Mouse (Mus musculus) left cerebral cortex, adult 11 months (tissue): ENCODE data around the gene Mier3.
"Not testable (repeated sequence)": the region's sequence is repeated elsewhere in the genome, so short reads cannot be mapped to it uniquely, and the experiment has no call there.

Experiments
- DNase-seq: peaks from one replicate; pipeline ENCODE4 v3.0.0; 2022; ENCODE audit warnings: low spot score

Mier3 gene

GRCm38 (mm10) chr13:111703396-111703795 lies 22.6 kb downstream of the Mier3 start:
- DNase-seq: no peak

DNA sequence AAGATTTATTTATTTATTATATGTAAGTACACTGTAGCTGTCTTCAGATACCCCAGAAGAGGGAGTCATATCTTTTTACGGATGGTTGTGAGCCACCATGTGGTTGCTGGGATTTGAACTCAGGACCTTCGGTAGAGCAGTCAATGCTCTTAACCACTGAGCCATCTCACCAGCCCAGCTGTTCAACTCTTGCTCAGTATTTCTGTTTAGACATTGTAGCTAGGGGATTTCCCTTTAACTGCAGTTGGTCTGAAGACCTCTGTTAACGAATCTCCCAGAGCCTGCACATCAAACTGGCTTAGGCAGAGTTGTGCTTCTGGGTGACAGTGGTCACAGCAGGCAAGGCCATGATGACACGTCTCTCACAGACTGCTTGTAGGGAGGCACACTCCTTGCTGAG lies 23.2 kb downstream of the Mier3 start:
- DNase-seq: not testable (repeated sequence)

GRCm38 (mm10) chr13:111710531-111710930 lies 29.8 kb downstream of the Mier3 start:
- DNase-seq: no peak

DNA sequence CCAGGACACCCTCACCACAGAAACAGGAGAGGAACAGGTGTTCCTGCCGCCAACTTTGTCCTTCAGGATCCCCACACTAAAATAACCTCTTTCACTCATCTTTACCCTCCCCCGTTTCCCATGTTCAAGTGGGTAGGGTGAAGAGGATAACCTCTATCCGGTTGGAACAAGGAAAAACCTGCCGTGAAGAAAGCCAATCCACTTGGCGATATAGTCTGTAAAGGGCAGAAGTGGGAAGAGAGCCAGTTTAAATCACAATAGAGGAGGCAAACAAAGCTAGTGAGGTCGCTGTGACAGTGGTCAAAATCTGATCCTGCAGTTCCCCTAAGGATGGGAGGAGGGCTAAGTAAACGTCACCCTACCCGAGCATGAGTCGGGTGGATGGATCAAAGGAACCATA lies 38.9 kb downstream of the Mier3 start:
- DNase-seq: no peak

DNA sequence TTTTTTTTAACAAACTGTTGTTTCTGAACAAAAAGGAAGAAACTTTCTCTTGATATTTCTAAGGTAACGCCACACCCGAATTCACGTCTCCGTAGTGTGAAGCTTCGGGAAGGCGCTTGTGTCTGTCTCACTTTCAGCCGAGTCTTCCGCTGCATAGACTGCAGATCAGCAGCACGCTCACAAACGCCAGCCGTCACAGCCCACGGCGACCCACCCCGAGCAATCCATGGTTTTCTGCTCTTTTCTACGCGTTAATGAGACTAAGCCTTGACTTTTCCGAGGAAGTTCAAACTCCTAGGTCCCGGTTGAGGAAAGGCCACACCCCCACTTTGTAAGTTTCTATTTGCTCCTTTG lies 44.0 kb downstream of the Mier3 start:
- DNase-seq: no peak

GRCm38 (mm10) chr13:111725165-111726077 lies 44.6 kb downstream of the Mier3 start:
- peak; percentile 93 for DNase-seq

GRCm38 (mm10) chr13:111726898-111727297 lies 46.1 kb downstream of the Mier3 start:
- DNase-seq: no peak

DNA sequence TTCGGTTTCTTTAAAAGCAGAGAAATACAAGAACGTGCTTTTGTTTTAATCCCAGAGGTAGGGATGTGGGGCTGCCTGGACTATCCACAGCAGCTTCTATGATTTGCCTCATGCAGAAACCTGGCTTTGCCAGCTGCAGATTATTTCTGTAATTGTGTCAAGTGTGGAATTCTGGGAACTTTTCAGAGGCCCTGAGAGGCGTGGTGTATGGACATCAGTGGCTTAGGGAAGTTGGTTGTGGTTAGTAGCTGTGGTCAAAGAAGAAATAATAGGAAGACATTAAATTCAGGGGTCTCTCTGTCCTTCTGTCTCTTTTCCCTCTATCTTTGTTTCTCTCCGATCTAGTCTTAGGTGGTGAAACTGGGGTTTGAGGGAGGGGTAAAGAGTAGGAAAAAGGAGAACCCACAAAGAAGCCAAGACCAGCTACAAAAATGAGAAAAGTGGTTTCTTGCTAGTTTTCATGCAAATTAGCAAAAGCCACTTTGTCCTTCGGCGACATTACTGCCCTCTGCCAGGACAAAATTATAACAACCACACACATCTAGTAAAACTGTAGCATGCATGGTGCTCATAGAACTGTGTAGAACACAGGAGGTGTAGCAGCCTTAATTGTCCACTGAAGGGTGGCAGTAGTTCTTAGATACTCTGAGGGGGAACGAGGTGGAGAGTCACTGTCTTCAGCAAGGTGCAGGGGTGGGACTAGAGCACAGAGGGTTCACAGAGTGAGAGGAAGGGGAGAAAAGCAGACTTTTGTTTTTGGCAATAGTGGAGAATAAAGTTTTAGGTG lies 60.6 kb downstream of the Mier3 start:
- no peak for DNase-seq

GRCm38 (mm10) chr13:111741991-111742615 lies 61.3 kb downstream of the Mier3 start:
- no peak for DNase-seq

GRCm38 (mm10) chr13:111744233-111745000 lies 63.6 kb downstream of the Mier3 start:
- no peak for DNase-seq

DNA sequence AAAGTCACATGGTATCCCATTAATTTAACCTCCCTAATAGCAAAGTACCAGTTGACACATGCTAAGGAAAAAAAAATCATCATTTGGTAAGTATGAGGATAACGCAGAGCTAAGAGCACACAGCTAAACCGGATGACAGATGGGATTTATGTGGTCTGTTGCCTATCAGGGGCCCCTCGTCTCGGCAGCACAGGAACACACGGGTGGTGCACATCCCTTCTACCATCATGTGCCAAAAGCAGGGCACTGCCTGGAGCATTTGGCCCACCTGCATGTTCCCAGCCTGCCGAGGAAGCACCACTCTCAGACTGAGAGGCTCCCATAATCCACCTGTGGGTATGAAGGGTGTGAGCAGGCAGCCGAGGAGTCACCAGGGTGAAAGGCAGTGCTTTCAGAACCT lies 64.4 kb downstream of the Mier3 start:
- DNase-seq: no peak

DNA sequence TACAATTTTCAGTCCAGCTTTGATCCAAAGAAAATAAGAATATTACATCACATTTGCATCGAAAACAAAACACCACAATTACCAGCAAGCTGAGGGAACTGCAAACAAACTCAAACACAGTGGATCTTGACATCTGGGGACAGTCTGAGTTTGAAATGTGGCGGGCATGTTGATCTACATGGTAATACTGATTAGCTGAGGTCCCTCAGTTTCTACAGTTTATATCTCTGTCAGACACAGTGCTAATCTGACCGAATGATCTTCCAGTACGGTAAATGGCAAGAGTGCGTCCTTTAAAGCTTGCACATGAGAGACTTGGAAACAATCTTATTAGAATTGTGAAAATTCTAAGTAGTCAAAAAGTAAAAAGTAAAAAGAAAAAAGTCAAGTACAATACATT lies 66.1 kb downstream of the Mier3 start:
- DNase-seq: no peak

DNA sequence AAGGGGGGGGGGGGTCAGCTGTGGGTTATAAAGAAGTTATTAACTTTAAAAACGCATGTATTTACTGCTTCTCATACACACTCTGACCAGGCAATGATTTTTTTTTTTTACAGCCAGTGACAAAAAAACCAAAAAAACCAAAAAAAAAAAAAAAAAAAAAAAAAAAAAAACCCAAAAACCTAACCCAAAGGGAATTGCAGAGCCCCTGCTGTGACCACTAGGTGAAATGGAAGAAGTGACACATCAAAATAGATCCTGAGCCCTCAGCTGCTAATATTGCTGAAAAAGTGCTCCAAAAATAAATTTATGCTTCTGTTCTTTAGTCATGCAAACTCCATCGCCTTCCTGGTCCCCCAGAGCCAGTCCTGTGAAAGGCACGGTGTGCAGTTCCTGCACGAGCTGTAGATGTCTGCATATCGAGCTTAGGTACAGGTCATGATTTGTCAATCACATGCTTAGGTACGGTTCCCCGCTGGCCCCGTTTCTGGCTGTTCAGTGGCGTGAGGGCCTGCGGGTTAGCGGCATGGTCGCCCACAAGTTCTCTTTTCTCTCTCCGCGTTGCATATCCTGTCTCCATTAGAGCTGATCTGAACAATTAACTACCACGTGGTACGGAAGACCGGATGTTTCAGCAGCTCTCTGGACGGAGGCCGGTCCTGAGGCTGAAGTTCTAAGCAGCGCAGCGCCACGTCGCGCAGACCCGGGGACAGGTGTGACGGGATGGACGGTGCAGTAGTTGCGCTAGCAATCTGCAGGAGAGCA lies 67.7 kb downstream of the Mier3 start:
- no peak for DNase-seq

- no peak for DNase-seq
Measured at GRCm38 (mm10) chr13:111753321-111753720, 72.5 kb downstream of the Mier3 start.

GRCm38 (mm10) chr13:111755377-111755776 lies 74.6 kb downstream of the Mier3 start:
- DNase-seq: no peak

GRCm38 (mm10) chr13:111755937-111756336 lies 75.2 kb downstream of the Mier3 start:
- DNase-seq: no peak

GRCm38 (mm10) chr13:111756986-111757385 lies 76.2 kb downstream of the Mier3 start:
- no peak for DNase-seq

DNA sequence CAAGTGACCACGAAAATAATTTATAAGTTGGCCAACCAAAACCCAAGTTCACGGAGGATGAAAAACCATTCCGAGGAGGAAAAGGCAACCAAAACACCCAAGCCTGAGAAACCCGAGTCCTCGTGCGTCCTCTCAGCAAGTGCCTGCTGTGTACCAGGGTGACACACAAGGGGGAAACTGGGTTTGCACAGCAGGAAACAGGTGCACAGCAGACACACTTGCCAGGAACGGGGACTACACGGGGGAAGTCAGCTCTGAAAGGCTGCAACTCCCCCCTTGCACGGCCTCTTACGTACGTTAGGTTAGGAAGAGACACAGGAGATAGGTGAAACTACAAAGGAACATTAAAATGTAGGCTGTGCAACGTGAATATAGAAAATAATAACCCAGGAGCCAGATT lies 81.7 kb downstream of the Mier3 start:
- DNase-seq: no peak
